Mouse (Mus musculus) CH12F3 (cell line): Measurements from ENCODE around the gene Olfr1162.
"Not testable (repeated sequence)": the region's sequence is repeated elsewhere in the genome, so short reads cannot be mapped to it uniquely, and the experiment has no call there.

ENCODE experiments used
- in situ Hi-C: fragments of 300-500 bp; cut with MboI; formaldehyde crosslinking; loops from 2 replicates; pipeline ENCODE4 v1.14.3; 2020; ENCODE audit warnings: low sequenced_read_pairs

Gene Olfr1162

DNA sequence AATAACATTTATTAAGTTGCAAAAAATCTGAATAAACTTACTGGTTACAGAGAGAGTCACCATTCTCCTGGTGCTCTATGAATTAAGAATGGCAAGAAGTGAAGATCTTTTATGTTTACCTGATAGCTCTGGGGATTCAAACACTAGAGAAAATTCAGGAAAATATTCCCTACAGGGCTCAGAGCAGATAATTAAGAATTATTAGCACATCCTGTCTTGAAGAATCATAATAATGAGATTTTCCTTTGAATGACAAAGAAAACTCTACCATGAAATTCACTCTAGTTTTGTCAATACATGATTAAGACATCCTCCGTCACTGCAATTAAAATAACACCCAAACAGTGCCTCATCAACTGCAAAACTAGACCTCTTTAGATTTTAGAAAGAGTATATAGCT is at the start of gene Olfr1162:
Gene Olfr1162 (minus strand): TSS at position 101 of the 400 bp plus-strand sequence.
- in situ Hi-C loops, result no loop called here

DNA sequence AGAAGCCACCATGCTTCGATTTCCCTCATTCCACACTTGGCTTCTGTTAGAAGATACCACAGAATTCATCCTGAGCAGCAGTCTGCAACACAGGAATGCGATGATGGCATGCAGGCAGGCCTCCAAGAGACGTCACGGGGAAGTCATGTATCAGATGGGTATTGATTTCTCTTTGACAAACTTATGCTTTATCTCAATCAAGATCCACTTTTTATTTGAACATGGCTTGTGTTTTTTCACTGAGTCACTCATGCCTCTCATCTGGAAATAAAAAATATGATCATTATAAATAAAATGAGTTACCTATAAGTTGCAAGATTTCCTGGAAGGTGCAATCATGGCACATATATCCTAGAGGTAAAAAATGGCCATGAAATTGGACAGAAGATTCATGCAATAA is 42.9 kb upstream of the Olfr1162 start, which contains the start of gene Olfr1164:
Gene Olfr1164 (minus strand): TSS at position 101 of the 400 bp plus-strand sequence.
- in situ Hi-C loops, result no loop called here

DNA sequence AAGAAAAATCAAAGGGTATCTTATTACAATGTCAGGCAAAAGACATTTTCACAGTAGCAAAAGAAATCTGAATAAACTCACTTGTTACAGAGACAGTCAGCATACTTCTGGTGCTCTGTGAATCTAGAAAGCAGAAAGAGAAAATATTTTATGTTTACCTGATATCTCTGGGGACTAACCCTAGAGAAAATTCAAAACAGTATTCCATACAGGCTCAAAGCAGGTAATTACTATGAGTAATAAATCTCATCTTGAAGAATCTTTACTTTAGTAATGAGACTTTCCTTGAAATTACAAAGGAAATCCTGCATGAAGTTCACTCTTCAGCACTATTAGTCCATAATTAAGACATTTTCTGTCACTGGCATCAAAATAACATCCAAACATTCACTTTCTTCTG is 20.8 kb upstream of the Olfr1162 start, which contains the start of gene Olfr1163:
Gene Olfr1163 (minus strand): TSS at position 101 of the 400 bp plus-strand sequence.
- in situ Hi-C loops, result no loop called here

DNA sequence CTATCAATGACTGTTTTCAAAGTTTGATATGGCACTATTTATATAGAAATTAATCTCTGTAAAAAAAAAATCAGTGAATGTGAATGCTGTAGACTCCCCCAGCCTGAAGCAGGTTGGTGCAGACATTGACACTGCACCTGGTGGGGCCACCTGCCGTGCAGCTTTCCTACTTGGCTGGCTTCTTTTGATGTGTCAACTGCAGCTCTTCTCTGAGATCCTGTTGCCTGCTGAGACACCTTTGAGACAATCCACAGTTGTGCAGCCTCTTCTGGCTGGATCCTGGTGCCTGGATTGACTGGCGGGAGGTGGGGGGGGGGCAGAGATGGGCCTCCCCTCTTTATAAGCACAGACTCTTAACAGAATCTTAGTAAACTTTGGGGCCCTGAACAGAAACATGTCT is 12.7 kb upstream of the Olfr1162 start:
- in situ Hi-C loops, result no loop called here

DNA sequence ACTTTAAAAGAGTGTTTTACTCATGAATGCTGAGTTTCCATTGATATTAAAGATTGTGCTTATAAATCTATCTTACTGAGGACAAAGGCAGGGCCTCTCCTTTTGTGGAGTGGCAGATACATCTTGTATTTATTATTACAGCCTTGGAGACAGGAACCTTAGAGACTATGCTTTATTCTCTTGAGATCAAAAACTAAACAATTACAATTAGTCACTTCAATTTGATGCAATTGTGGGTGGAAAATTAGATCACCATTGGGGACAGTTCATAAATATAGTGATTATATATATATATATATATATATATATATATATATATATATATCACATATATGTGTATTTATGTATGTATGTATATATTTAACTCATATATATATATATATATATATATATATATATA is 13.3 kb downstream of the Olfr1162 start, which contains the start of gene Olfr73:
Gene Olfr73 (minus strand): TSS at position 101 of the 400 bp plus-strand sequence.
- in situ Hi-C loops, result no loop called here

DNA sequence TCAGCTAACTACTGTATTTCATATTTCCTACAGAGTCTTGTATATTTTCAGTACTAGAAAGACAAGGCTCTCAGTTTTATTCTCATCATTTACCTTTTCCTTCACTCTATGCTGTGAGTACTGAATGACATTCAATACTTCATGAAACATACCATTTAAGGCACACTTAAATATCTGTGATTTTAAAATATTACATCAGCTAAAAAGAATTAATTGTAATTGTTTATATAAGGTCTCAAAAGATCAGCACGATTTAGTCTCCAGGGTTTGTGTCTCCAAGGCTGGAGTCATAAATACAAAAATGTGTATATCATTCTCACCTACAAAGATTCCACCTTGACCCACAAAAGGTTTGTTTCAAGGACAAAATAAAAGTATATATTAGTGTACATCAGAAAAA is 28.5 kb downstream of the Olfr1162 start, which contains the start of gene Olfr1161:
Gene Olfr1161 (plus strand): TSS at position 301 of the 400 bp plus-strand sequence.
- in situ Hi-C loops, result not testable (repeated sequence)

DNA sequence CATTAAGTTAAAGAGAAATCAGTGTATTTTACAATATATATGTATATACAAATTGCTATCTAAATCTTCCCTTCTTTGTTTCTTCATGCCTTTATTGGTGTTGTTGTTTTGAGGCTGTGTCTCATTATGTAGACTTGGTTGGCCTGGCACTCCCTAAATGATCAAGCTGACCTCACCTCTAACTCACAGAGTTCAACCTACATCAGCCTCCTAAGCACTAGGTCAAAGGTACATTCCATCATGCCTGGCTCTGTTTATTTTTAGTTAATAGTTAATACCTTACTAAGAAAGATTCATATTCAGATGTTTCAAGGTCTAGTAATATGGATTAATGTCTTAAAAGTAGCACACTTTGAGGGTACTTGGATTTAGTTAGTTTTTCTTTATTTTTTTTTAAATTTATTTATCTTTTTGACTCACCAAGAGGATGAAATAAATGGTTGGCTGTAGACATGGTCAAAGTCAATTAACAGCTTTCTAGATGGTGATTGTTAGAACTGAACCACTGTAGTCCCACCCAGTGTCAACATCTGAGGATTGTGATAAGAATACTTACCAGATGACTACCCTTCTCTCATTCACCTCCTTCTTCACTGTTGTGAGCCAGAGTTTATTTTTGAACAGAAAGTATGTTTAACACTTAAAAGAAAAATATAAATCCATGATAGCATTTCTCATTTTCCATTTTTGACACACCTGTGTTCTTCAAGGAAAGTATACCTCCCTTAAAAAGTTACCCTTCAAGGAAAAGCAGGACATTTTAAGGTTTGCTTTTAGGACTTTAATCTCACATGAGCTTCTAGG is 43.2 kb downstream of the Olfr1162 start, which contains the start of gene Olfr1160:
Gene Olfr1160 (minus strand): TSS at position 754 of the 804 bp plus-strand sequence.
- in situ Hi-C loops, result no loop called here
